ENCODE assay signal across 9 mouse cellular contexts in genomic region chr7:118447291-118448133, GRCm38 (mm10). TPM values are rescaled to one million over a fixed set of nuclear protein-coding genes. Genes with fewer than 3 reads are reported as not detected.
DNase-seq lines count a peak whose midpoint lies in the region; ATAC-seq and TF ChIP-seq lines count a peak whose summit lies in the region.
"Had no signal": no experiment of that assay in that cellular context is flagged by ENCODE, and none has a peak within 500 bp of the region (broad histone marks: within the 10 kb centered on the region; RNA-seq: fewer than 3 reads in every experiment).

No protein-coding gene starts in this region.

- H3K4me1 ChIP-seq in forebrain, embryonic 14.5 days (ENCODE audit: control insufficient read depth, insufficient read depth, low read length), result peaks cover 9% of the 10 kb centered on the region
- H3K4me1 ChIP-seq in hindbrain, embryonic 16.5 days (ENCODE audit: control insufficient read depth, insufficient read depth, low read depth, low read length), result peaks cover 15% of the 10 kb centered on the region
- peaks cover 15% of the 10 kb centered on the region for H3K4me1 ChIP-seq in liver, embryonic 12.5 days
- H3K4me1 ChIP-seq in neural tube, embryonic 12.5 days, result peaks cover 21% of the 10 kb centered on the region

- under 1% methylated on average over 65 of the region's 65 CpGs for WGBS in forebrain, embryonic 14.5 days
- WGBS in hindbrain, embryonic 16.5 days, result under 1% methylated on average over 64 of the region's 65 CpGs
- 2% methylated on average over 60 of the region's 65 CpGs for WGBS in liver, embryonic 12.5 days (ENCODE audit: insufficient replicate concordance)
- under 1% methylated on average over 65 of the region's 65 CpGs for WGBS in neural tube, embryonic 12.5 days

- peak; percentile 58 for DNase-seq in gastrocnemius, adult 2 months
- DNase-seq in gastrocnemius, adult 8-10 months (ENCODE audit: low spot score in 2 of 2), result no peak
- DNase-seq in adrenal gland, postnatal 25 days, result peak; percentile 44
- peak; percentile 62 for DNase-seq in forebrain, embryonic 14.5 days (ENCODE audit: low spot score)
- DNase-seq in spleen, postnatal 36 days (ENCODE audit: low spot score in 2 of 2), result no peak

- H3K9me3 ChIP-seq in forebrain, embryonic 14.5 days (replicated peaks; ENCODE audit: control insufficient read depth, low read length), result no peaks in the 10 kb centered on the region
- no peaks in the 10 kb centered on the region for H3K9me3 ChIP-seq in hindbrain, embryonic 16.5 days (ENCODE audit: control insufficient read depth, low read length)
- H3K9me3 ChIP-seq in liver, embryonic 12.5 days (replicated peaks), result no peaks in the 10 kb centered on the region
- no peaks in the 10 kb centered on the region for H3K9me3 ChIP-seq in neural tube, embryonic 12.5 days

- TF ChIP-seq CTCF in gastrocnemius, adult 2 months (IDR thresholded peaks at IDR 0.05), result no peak

- peak; percentile 69 for ATAC-seq in forebrain, embryonic 14.5 days
- peak; percentile 60 for ATAC-seq in hindbrain, embryonic 16.5 days
- ATAC-seq in liver, embryonic 12.5 days, result peak; percentile 22; the same call in 1 of the 2 replicates
- peak; percentile 76 for ATAC-seq in neural tube, embryonic 12.5 days (ENCODE audit: low FRiP score, low read depth)

- H3K27me3 ChIP-seq in forebrain, embryonic 14.5 days (replicated peaks; ENCODE audit: control insufficient read depth, insufficient read depth, low read length), result no peaks in the 10 kb centered on the region
- H3K27me3 ChIP-seq in hindbrain, embryonic 16.5 days (replicated peaks; ENCODE audit: control insufficient read depth, insufficient read depth, low read length), result peaks cover 5% of the 10 kb centered on the region; the same call in 1 of the 2 replicates
- peaks cover 65% of the 10 kb centered on the region for H3K27me3 ChIP-seq in liver, embryonic 12.5 days (replicated peaks)
- H3K27me3 ChIP-seq in neural tube, embryonic 12.5 days (replicated peaks), result peaks cover 10% of the 10 kb centered on the region; the same call in 1 of the 2 replicates

- intact Hi-C loops in gastrocnemius, adult 2 months (cut with DNase I), result loop anchor here (1.0 to 5.0 kb wide), 3 partner anchors 50 to 143 kb away; no protein-coding TSS in a partner anchor

- no peaks in the 10 kb centered on the region for H3K36me3 ChIP-seq in forebrain, embryonic 14.5 days (ENCODE audit: control insufficient read depth, insufficient read depth, low read length)
- no peaks in the 10 kb centered on the region for H3K36me3 ChIP-seq in hindbrain, embryonic 16.5 days (ENCODE audit: control insufficient read depth, insufficient read depth, low read length)
- no peaks in the 10 kb centered on the region for H3K36me3 ChIP-seq in liver, embryonic 12.5 days
- no peaks in the 10 kb centered on the region for H3K36me3 ChIP-seq in neural tube, embryonic 12.5 days

- H3K4me3 ChIP-seq in gastrocnemius, adult 2 months, result peak overlapping the region; percentile 78
- H3K4me3 ChIP-seq in forebrain, embryonic 14.5 days (ENCODE audit: low read depth, low read length), result peak overlapping the region; percentile 57
- H3K4me3 ChIP-seq in hindbrain, embryonic 16.5 days (ENCODE audit: low read length), result peak overlapping the region; percentile 68
- H3K4me3 ChIP-seq in liver, embryonic 12.5 days, result peak overlapping the region; percentile 55
- peak overlapping the region; percentile 61 for H3K4me3 ChIP-seq in neural tube, embryonic 12.5 days

- peak overlapping the region; percentile 69 for H3K9ac ChIP-seq in forebrain, embryonic 14.5 days (ENCODE audit: low read length)
- peak overlapping the region; percentile 78 for H3K9ac ChIP-seq in hindbrain, embryonic 16.5 days (ENCODE audit: low read depth, low read length)
- H3K9ac ChIP-seq in liver, embryonic 12.5 days, result no peak overlapping the region
- H3K9ac ChIP-seq in neural tube, embryonic 12.5 days, result peak overlapping the region; percentile 65

- peak overlapping the region; percentile 56 for H3K27ac ChIP-seq in gastrocnemius, adult 2 months
- no peak overlapping the region for H3K27ac ChIP-seq in forebrain, embryonic 14.5 days (ENCODE audit: low read depth, low read length)
- no peak overlapping the region for H3K27ac ChIP-seq in hindbrain, embryonic 16.5 days (ENCODE audit: low read depth, low read length)
- H3K27ac ChIP-seq in liver, embryonic 12.5 days, result no peak overlapping the region
- no peak overlapping the region for H3K27ac ChIP-seq in neural tube, embryonic 12.5 days

- peak overlapping the region; percentile 97 for H3K4me2 ChIP-seq in forebrain, embryonic 14.5 days (ENCODE audit: low read length)
- H3K4me2 ChIP-seq in hindbrain, embryonic 16.5 days (ENCODE audit: low read length), result peak overlapping the region; percentile 77
- H3K4me2 ChIP-seq in liver, embryonic 12.5 days, result peak overlapping the region; percentile 74
- H3K4me2 ChIP-seq in neural tube, embryonic 12.5 days (replicated peaks), result peak overlapping the region; percentile 86

RNA-seq across cellular contexts. Expression of gene Syt17, which starts 0.5 kb away (rescaled TPM):
- under 1 TPM; 0.41 to 0.61 TPM for total RNA-seq in gastrocnemius, adult 2 months (2021)
- total RNA-seq in gastrocnemius, adult 8-10 months (2022), result under 1 TPM in 2 of 4 experiments, not detected in 2; 0.12 to 0.72 TPM
- 5.6 and 9.7 TPM in 2 replicates for total RNA-seq in adrenal gland, postnatal 25 days (2021)
- 5.0 and 6.2 TPM in 2 replicates for polyA plus RNA-seq in forebrain, embryonic 14.5 days (2014; fragmentation: Nextera tagmentation; extraction: Ambion mirVana)
- 27.4 and 28.3 TPM in 2 replicates for polyA plus RNA-seq in hindbrain, embryonic 16.5 days (2015; fragmentation: Nextera tagmentation; extraction: Ambion mirVana)
- 0.14 and 0.45 TPM in 2 replicates for polyA plus RNA-seq in liver, embryonic 12.5 days (2016; fragmentation: Nextera tagmentation; extraction: Ambion mirVana)
- polyA plus RNA-seq in neural tube, embryonic 12.5 days (2016; fragmentation: Nextera tagmentation; extraction: Ambion mirVana), result 7.2 and 8.2 TPM in 2 replicates
- total RNA-seq: hematopoietic stem cell, adult 5-6 weeks had no signal

RNA-seq across cellular contexts. Expression of gene Itpripl2, which starts 44.3 kb away (rescaled TPM):
- total RNA-seq in gastrocnemius, adult 2 months (2021), result 1 to 10 TPM; 6.3 to 9.9 TPM
- 1 to 10 TPM; 4.4 to 6.9 (median 4.9) TPM for total RNA-seq in gastrocnemius, adult 8-10 months (2022)
- total RNA-seq in adrenal gland, postnatal 25 days (2021), result 11.7 and 15.7 TPM in 2 replicates
- polyA plus RNA-seq in forebrain, embryonic 14.5 days (2014; fragmentation: Nextera tagmentation; extraction: Ambion mirVana), result 0.40 and 0.51 TPM in 2 replicates
- 0.89 and 1.0 TPM in 2 replicates for polyA plus RNA-seq in hindbrain, embryonic 16.5 days (2015; fragmentation: Nextera tagmentation; extraction: Ambion mirVana)
- polyA plus RNA-seq in liver, embryonic 12.5 days (2016; fragmentation: Nextera tagmentation; extraction: Ambion mirVana), result 1.2 and 1.3 TPM in 2 replicates
- 2.0 and 2.4 TPM in 2 replicates for polyA plus RNA-seq in neural tube, embryonic 12.5 days (2016; fragmentation: Nextera tagmentation; extraction: Ambion mirVana)

Comparison
In these comparisons a context has a peak if more than half of its experiments do, and no peak if none do; other contexts are left out.
1. DNase-seq: peak in gastrocnemius, adult 2 months (single experiment), adrenal gland, postnatal 25 days (single experiment) and forebrain, embryonic 14.5 days (single experiment); none in gastrocnemius, adult 8-10 months (0 of 2) and spleen, postnatal 36 days (0 of 2).
2. ATAC-seq: peak in every context shown above with its lines; median percentile 76 in neural tube, embryonic 12.5 days; 69 in forebrain, embryonic 14.5 days; 60 in hindbrain, embryonic 16.5 days; 22 in liver, embryonic 12.5 days.
3. Peak in every context shown above with its lines, with median percentiles within 50 percentile points of each other: H3K4me3 ChIP-seq and H3K4me2 ChIP-seq.